Mouse (Mus musculus) forebrain, postnatal 0 days (tissue): ENCODE results near the gene Thap12. TPM values are rescaled to one million over a fixed set of nuclear protein-coding genes. Genes with fewer than 3 reads are reported as not detected.
A peak's percentile ranks its signal among the peaks of the same experiment; 100 is the strongest.

Source experiments
- ATAC-seq: fragments of 200-750 bp; cut with Nextera tagmentation; 2 replicates; pipeline ENCODE4 v1.8.0; 2017; ENCODE audit warnings: mild to moderate bottlenecking, moderate library complexity
- DNase-seq: peaks from one replicate; pipeline ENCODE4 v3.0.0-alpha.2; 2015
- H3K27ac ChIP-seq: fragments of 300-500 bp; sonication (generic); 2 replicates; pipeline ENCODE4 v1.5.1; 2014; ENCODE audit warnings: low read depth, mild to moderate bottlenecking, antibody characterized with exemption, low read length, moderate library complexity, mixed read lengths
- H3K27me3 ChIP-seq: fragments of 300-500 bp; sonication (generic); 2 replicates; pipeline ENCODE4 v1.6.1; 2014; ENCODE audit warnings: mild to moderate bottlenecking, low read length, mixed read lengths; ENCODE audit not compliant: insufficient read depth
- H3K36me3 ChIP-seq: fragments of 300-500 bp; sonication (generic); 2 replicates; pipeline ENCODE4 v1.6.1; 2014; ENCODE audit warnings: mild to moderate bottlenecking, moderate library complexity; ENCODE audit not compliant: insufficient read depth
- H3K4me1 ChIP-seq: fragments of 300-500 bp; sonication (generic); 2 replicates; pipeline ENCODE4 v1.6.1; 2014; ENCODE audit warnings: antibody characterized with exemption; ENCODE audit not compliant: insufficient read depth
- H3K4me2 ChIP-seq: fragments of 300-500 bp; sonication (generic); 2 replicates; pipeline ENCODE4 v1.6.1; 2014; ENCODE audit warnings: low read depth, mild to moderate bottlenecking, moderate library complexity
- H3K4me3 ChIP-seq: fragments of 300-500 bp; sonication (generic); 2 replicates; pipeline ENCODE4 v1.5.1; 2014; ENCODE audit warnings: low read depth, low read length, mixed read lengths
- H3K9ac ChIP-seq: fragments of 300-500 bp; sonication (generic); 2 replicates; pipeline ENCODE4 v1.6.1; 2014; ENCODE audit warnings: mild to moderate bottlenecking
- H3K9me3 ChIP-seq: fragments of 300-500 bp; sonication (generic); 2 replicates; pipeline ENCODE4 v1.6.1; 2016; ENCODE audit warnings: low read length
- CTCF ChIP-seq: sonication (generic); IDR thresholded peaks from 2 replicates; pipeline ENCODE4 v1.5.1; 2016; ENCODE audit warnings: antibody characterized with exemption, control low read depth, low read depth
- WGBS: fragments of 180-500 bp; shearing (Covaris S2); extraction: QIAGEN DNeasy Blood & Tissue Kit; methylation state at CpG from one replicate; pipeline ENCODE4 v1.1.7; 2014; 5-methylcytosine and 5-hydroxymethylcytosine counted together
- polyA plus RNA-seq: library from polyadenylated mRNA; unstranded; fragments of >200 nt; fragmentation: Nextera tagmentation; extraction: Ambion mirVana; gene quantifications from 2 replicates; pipeline ENCODE4 v1.2.1, GENCODE M21; 2015
- total RNA-seq: library from RNA; depleted of rRNA; stranded (reverse); fragments of >200 nt; gene quantifications from 2 replicates; pipeline ENCODE4 v1.2.3, GENCODE M21; 2014; rRNA removed

The Thap12 gene
- total and polyA plus RNA-seq, 2 experiments from 2014 or later = 51.3 to 97.3 TPM

DNA sequence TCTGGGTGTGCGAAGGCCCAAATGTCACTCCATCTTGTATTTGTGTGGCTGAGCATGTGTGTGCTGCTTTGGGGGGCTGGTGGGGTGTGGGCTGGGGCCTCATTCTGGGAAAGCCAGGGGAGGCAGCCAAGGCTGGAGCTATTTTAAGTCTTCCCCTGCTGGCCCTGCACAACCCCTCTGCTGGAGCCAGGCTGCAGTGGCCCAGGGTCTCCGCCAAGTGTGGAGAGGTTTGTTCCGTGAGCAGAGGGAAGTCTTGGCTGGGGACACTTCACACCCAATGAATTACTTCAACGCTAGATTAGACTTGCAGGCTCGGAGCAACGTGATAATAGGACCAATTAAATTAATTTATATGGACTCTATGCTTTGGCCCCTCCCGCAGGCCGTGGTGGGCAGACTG, 49.8 kb downstream of the Thap12 start:
- no peaks in the 10 kb centered on the region for H3K4me1 ChIP-seq
- no peaks in the 10 kb centered on the region for H3K9me3 ChIP-seq
- no peak overlapping the region for H3K4me2 ChIP-seq
- no peak overlapping the region for H3K4me3 ChIP-seq
- no peak for TF ChIP-seq CTCF
- no peaks in the 10 kb centered on the region for H3K27me3 ChIP-seq
- DNase-seq (no peak), ATAC-seq (peak; percentile 64)
- WGBS = 54% methylated on average over 8 of the region's 8 CpGs
- no peaks in the 10 kb centered on the region for H3K36me3 ChIP-seq
- H3K9ac ChIP-seq = no peak overlapping the region
- no peak overlapping the region for H3K27ac ChIP-seq

DNA sequence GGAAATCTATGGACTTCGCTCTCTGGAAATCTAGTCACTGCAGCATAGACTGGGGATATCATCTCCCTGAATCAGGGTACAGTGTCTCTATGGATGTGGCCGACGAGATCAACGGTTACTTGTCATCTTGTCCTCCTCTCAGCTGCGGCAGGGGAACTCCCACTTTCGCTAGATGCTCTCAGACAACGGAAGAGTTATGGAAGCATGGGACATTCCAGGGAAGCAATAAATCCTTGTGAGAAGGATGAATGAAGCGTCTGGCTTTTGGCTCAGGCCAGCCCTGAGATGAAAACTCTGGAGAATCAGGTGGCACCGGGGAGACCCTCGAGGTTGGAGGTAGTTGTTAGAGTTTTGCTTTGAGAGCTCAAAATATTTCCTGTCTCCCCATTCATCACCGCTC, 53.1 kb downstream of the Thap12 start:
- Histone ChIP-seq H3K4me2 (no peak overlapping the region), H3K4me3 (no peak overlapping the region), H3K27ac (no peak overlapping the region), H3K27me3 (no peaks in the 10 kb centered on the region), H3K9me3 (no peaks in the 10 kb centered on the region), H3K36me3 (no peaks in the 10 kb centered on the region), H3K9ac (no peak overlapping the region), H3K4me1 (no peaks in the 10 kb centered on the region)
- ATAC-seq (no peak), DNase-seq (no peak)
- no peak for TF ChIP-seq CTCF
- 90% methylated on average over 11 of the region's 11 CpGs for WGBS

DNA sequence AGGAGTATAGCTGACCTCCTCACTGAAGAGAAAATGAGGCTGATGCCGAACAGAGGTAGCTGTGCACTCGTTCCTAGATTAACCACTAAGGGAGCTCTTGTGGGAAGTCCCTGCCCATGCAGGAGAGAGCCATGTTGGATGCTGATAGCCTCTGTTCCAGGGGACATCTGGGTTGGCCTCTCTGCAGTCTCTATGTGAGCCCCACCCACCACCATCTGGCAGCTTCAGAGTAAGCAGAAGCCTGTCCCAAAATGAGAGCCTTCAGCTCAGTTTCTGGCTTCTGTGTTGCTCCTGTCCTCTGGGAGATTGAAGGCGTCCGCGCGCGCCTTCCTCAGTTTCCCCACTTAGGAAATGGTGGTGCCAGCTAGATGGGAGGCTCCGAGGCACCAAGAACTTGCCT, 53.7 kb downstream of the Thap12 start:
- WGBS = 89% methylated on average over 8 of the region's 8 CpGs
- no peak for DNase-seq
- Histone ChIP-seq H3K4me2 (no peak overlapping the region), H3K36me3 (no peaks in the 10 kb centered on the region), H3K4me1 (no peaks in the 10 kb centered on the region), H3K27ac (no peak overlapping the region), H3K9me3 (no peaks in the 10 kb centered on the region), H3K4me3 (no peak overlapping the region), H3K9ac (no peak overlapping the region), H3K27me3 (no peaks in the 10 kb centered on the region)
- TF ChIP-seq CTCF = no peak
- ATAC-seq = no peak

DNA sequence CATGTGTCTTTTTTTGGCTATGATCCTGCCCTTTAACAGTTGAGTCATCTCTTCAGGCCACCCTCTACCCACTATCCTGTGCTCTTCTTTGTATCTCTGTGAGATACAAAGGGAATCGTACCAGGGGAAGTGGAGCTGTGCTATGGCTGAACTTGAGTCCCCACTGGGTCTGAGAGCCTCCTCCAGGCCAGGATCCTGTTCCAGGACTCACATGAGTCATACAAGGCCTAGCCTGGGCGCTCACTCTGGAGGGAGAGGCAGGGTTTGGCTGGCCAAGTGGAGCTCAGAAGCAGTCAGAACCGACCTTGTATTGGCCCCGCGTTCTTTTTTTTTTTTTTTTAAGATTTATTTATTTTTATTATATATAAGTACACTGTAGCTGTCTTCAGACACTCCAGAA, 57.2 kb downstream of the Thap12 start:
- Histone ChIP-seq H3K9me3 (no peaks in the 10 kb centered on the region), H3K4me1 (no peaks in the 10 kb centered on the region), H3K4me2 (no peak overlapping the region), H3K9ac (no peak overlapping the region), H3K27ac (no peak overlapping the region), H3K36me3 (no peaks in the 10 kb centered on the region), H3K4me3 (no peak overlapping the region), H3K27me3 (no peaks in the 10 kb centered on the region)
- ATAC-seq (no peak), DNase-seq (no peak)
- TF ChIP-seq CTCF = no peak
- 84% methylated on average over 5 of the region's 5 CpGs for WGBS

DNA sequence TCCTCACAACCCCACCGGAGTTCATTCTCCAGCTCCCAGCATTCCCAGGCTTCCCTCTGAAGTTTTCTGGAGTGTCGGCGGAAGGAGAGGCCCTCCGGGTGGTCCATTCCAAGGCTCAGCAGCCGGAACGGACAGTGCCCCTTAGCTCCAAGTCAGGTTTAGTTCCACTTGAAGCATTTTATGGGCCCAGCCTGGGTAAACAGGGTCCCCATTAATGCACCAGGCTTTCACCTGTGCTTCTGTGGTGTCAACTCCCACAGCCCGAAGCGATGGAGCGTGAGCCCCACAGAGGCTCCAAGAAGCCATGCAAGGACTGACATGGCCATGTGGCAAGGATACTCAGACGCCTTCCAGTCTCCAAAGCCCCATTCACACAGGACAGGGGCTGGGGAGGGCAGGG, 61.0 kb downstream of the Thap12 start:
- no peaks in the 10 kb centered on the region for H3K9me3 ChIP-seq
- WGBS = 87% methylated on average over 10 of the region's 10 CpGs
- H3K27ac ChIP-seq = no peak overlapping the region
- no peak overlapping the region for H3K9ac ChIP-seq
- no peak overlapping the region for H3K4me3 ChIP-seq
- no peaks in the 10 kb centered on the region for H3K4me1 ChIP-seq
- ATAC-seq = no peak
- no peak overlapping the region for H3K4me2 ChIP-seq
- no peaks in the 10 kb centered on the region for H3K27me3 ChIP-seq
- no peak for DNase-seq
- H3K36me3 ChIP-seq = no peaks in the 10 kb centered on the region
- no peak for TF ChIP-seq CTCF

DNA sequence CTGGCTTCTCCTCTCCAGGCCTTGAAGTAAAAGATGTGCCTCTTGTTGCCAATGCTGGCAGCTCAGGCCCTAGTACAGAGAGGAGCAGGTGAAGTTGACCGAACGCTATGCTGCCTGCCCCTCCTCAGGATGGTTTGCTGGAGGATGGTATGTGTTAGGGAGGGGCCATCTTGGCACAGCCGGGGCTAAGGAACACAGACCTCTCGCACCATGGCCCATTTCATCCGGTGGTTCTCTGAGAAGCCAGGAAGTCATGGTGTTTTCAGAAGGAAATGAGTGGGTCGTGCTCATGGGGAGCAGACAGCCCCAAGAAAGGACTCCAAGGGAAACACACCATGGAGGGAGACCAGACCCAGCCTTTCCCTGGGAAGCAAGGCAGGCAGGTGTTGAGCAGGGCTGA, 64.4 kb downstream of the Thap12 start:
- WGBS = 76% methylated on average over 6 of the region's 6 CpGs
- Histone ChIP-seq H3K4me1 (no peaks in the 10 kb centered on the region), H3K27me3 (no peaks in the 10 kb centered on the region), H3K9ac (no peak overlapping the region), H3K4me2 (no peak overlapping the region), H3K9me3 (no peaks in the 10 kb centered on the region), H3K27ac (no peak overlapping the region), H3K36me3 (no peaks in the 10 kb centered on the region), H3K4me3 (no peak overlapping the region)
- no peak for DNase-seq
- no peak for ATAC-seq
- no peak for TF ChIP-seq CTCF

Other genes with a start within 250 kb of the Thap12 start
- gene Lrrc32, start 213.8 kb upstream of the Thap12 start, total RNA-seq = 3.3 and 6.0 TPM in 2 replicates
- 3.4 and 4.2 TPM in 2 replicates for gene Lrrc32, start 213.8 kb upstream of the Thap12 start, polyA plus RNA-seq
- gene Emsy, start 46.3 kb upstream of the Thap12 start, total RNA-seq = 31.9 and 52.4 TPM in 2 replicates
- gene Emsy, start 46.3 kb upstream of the Thap12 start, polyA plus RNA-seq = 23.9 and 26.8 TPM in 2 replicates
- gene Wnt11, start 132.0 kb downstream of the Thap12 start, total RNA-seq = 3.3 and 4.6 TPM in 2 replicates
- 0.86 and 1.1 TPM in 2 replicates for gene Wnt11, start 132.0 kb downstream of the Thap12 start, polyA plus RNA-seq